Mouse (Mus musculus) limb, embryonic 14.5 days (tissue): Measurements from ENCODE around the gene Edem2. TPM values are rescaled to one million over a fixed set of nuclear protein-coding genes. Genes with fewer than 3 reads are reported as not detected.

ENCODE experiments used
- ATAC-seq: fragments of 200-750 bp; cut with Nextera tagmentation; 2 replicates; pipeline ENCODE4 v1.8.0; 2017; ENCODE audit warnings: low read depth, moderate number of reproducible peaks, moderate TSS enrichment; ENCODE audit not compliant: low FRiP score
- DNase-seq: peaks from one replicate; pipeline ENCODE4 v3.0.0-alpha.2; 2015; ENCODE audit warnings: low spot score
- H3K27ac ChIP-seq: fragments of 300-500 bp; sonication (generic); replicated peaks from 2 replicates; pipeline ENCODE4 v1.5.1; 2014; ENCODE audit warnings: low read depth, mild to moderate bottlenecking, low read length, moderate library complexity, mixed read lengths
- H3K27me3 ChIP-seq: fragments of 300-500 bp; sonication (generic); 2 replicates; pipeline ENCODE4 v1.6.1; 2014; ENCODE audit warnings: low read length, mixed read lengths; ENCODE audit not compliant: control insufficient read depth, insufficient read depth
- H3K36me3 ChIP-seq: fragments of 300-500 bp; sonication (generic); 2 replicates; pipeline ENCODE4 v1.6.1; 2014; ENCODE audit warnings: mild to moderate bottlenecking, low read length, moderate library complexity, mixed read lengths; ENCODE audit not compliant: control insufficient read depth, insufficient read depth
- H3K4me1 ChIP-seq: fragments of 300-500 bp; sonication (generic); 2 replicates; pipeline ENCODE4 v1.6.1; 2014; ENCODE audit warnings: antibody characterized with exemption, low read length, mixed read lengths; ENCODE audit not compliant: control insufficient read depth, insufficient read depth
- H3K4me2 ChIP-seq: fragments of 300-500 bp; sonication (generic); replicated peaks from 2 replicates; pipeline ENCODE4 v1.6.1; 2014; ENCODE audit warnings: low read depth, mild to moderate bottlenecking, low read length, moderate library complexity; ENCODE audit not compliant: severe bottlenecking
- H3K4me3 ChIP-seq: fragments of 300-500 bp; sonication (generic); replicated peaks from 2 replicates; pipeline ENCODE4 v1.5.1; 2014; ENCODE audit warnings: low read length
- H3K9ac ChIP-seq: fragments of 300-500 bp; sonication (generic); 2 replicates; pipeline ENCODE4 v1.6.1; 2014; ENCODE audit warnings: mild to moderate bottlenecking, low read depth, low read length, moderate library complexity; ENCODE audit not compliant: severe bottlenecking
- H3K9me3 ChIP-seq: fragments of 300-500 bp; sonication (generic); 2 replicates; pipeline ENCODE4 v1.6.1; 2016; ENCODE audit warnings: low read length; ENCODE audit not compliant: control insufficient read depth
- POLR2A ChIP-seq: fragments of 200-500 bp; IDR thresholded peaks from 2 replicates; pipeline ENCODE4 v1.8.0; 2012; ENCODE audit warnings: inconsistent platforms, mild to moderate bottlenecking, moderate library complexity, borderline replicate concordance; ENCODE audit not compliant: insufficient read depth, insufficient read length; ENCODE audit errors: extremely low read depth
- WGBS: fragments of 180-500 bp; shearing (Covaris S2); extraction: QIAGEN DNeasy Blood & Tissue Kit; methylation state at CpG from one replicate; pipeline ENCODE4 v1.1.7; 2014; 5-methylcytosine and 5-hydroxymethylcytosine counted together
- polyA plus RNA-seq, 2 experiments: library from polyadenylated mRNA; depleted of rRNA in 1 of 2; stranded (reverse) in 1 of 2; unstranded in 1 of 2; fragments of >200 nt; fragmentation: Nextera tagmentation in 1 of 2; extraction: Ambion mirVana in 1 of 2; gene quantifications; 2 replicates each; pipeline versions ENCODE4 v1.2.1 to v1.2.3; 2012 to 2014

The Edem2 gene
- polyA plus RNA-seq, 2 experiments: 35.0 to 36.1 TPM

- WGBS: 53% methylated on average over 13 of the region's 13 CpGs
- H3K36me3 ChIP-seq: no peaks in the 10 kb centered on the region
- DNase-seq (peak; percentile 84), ATAC-seq (no peak)
- TF ChIP-seq POLR2A: no peak
- no peak overlapping the region for H3K9ac ChIP-seq
- H3K4me1 ChIP-seq: no peaks in the 10 kb centered on the region
- H3K4me2 ChIP-seq: no peak overlapping the region
- no peaks in the 10 kb centered on the region for H3K9me3 ChIP-seq
- H3K27ac ChIP-seq: no peak overlapping the region
- no peak overlapping the region for H3K4me3 ChIP-seq
- H3K27me3 ChIP-seq: no peaks in the 10 kb centered on the region
These were observed 35.6 kb upstream of the Edem2 start for GRCm38 (mm10) chr2:155764679-155765418.

GRCm38 (mm10) chr2:155756855-155757566, 27.7 kb upstream of the Edem2 start:
- Histone ChIP-seq H3K4me1 (no peaks in the 10 kb centered on the region), H3K4me3 (no peak overlapping the region), H3K27ac (no peak overlapping the region), H3K36me3 (no peaks in the 10 kb centered on the region), H3K4me2 (no peak overlapping the region), H3K27me3 (no peaks in the 10 kb centered on the region), H3K9me3 (no peaks in the 10 kb centered on the region), H3K9ac (no peak overlapping the region)
- DNase-seq (no peak), ATAC-seq (no peak)
- TF ChIP-seq POLR2A: no peak
- WGBS: 53% methylated on average over 14 of the region's 14 CpGs

DNA sequence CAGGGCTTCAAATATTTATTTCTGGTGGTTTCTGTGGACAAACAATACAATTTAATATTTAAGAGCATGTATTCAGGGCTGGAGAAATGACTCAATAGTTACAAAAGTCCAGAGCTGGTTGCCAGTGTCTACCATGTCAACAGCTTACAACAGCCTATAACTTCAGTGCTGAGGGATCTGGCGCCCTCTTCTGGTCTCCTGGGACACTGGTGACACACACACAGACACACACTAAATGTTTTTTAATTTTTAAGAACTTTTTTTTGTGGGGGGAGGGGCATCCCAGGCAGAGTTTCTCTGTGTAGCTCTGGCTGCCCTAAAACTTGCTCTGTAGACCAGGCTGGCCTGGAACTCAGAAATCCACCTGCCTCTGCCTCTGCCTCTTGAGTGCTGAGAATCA, 26.5 kb upstream of the Edem2 start:
- Histone ChIP-seq H3K9me3 (no peaks in the 10 kb centered on the region), H3K27me3 (no peaks in the 10 kb centered on the region), H3K27ac (no peak overlapping the region), H3K4me1 (0 out of 2 replicates have a peak, but pooled peaks cover 2% of the 10 kb centered on the region), H3K36me3 (no peaks in the 10 kb centered on the region), H3K4me2 (no peak overlapping the region), H3K9ac (no peak overlapping the region), H3K4me3 (no peak overlapping the region)
- TF ChIP-seq POLR2A: no peak
- DNase-seq: no peak
- WGBS: 4% methylated on average over 1 of the region's 1 CpGs
- ATAC-seq: no peak

DNA sequence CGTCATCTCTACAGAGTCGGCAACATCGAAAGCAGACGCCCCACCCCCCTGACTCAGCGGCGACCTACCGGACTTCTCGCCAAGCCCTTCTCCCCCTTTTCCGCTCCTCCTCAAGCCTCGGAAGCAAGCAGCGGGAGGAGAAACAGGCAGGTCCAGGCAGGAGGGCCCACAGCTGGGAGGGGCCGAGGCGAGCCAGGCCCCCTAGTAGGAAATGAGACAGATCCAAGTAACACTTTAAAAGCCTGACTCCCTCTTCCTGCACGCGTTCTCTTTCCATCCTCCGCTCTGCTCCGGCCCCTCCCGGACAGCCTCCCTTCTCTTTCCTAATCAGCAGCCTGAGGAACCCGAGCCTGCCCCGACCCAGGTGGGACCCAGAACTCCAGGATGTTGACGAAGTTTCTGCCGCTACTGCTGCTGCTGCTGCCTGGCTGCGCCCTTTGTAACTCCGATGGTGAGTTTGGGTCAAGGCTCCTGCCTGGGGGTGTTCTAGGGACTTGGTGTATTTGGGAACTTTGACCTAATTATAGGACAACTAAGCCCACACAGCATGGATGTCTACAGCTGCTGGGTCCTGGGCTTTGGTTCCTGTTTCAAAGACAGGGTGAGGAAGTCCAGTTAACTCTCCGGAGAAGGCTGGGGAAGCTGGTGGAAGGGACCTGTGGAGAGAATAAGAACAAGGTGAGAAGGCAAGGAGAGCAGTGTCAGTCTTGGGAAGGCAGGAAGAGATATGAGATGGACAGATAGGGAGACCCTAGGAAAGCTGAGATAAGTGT, 21.9 kb upstream of the Edem2 start, which contains the start of gene Procr:
Gene Procr, plus strand, starts transcription at position 104 of the 773 bp plus-strand sequence.
- H3K9me3 ChIP-seq: no peaks in the 10 kb centered on the region
- ATAC-seq (peak; percentile 60; the same call in 1 of the 2 replicates), DNase-seq (peak; percentile 65)
- H3K36me3 ChIP-seq: no peaks in the 10 kb centered on the region
- 4% methylated on average over 25 of the region's 25 CpGs for WGBS
- no peak for TF ChIP-seq POLR2A
- H3K4me2 ChIP-seq: peak within 1 kb of the TSS; percentile 61
- peak within 1 kb of the TSS; percentile 44 for H3K9ac ChIP-seq
- H3K27ac ChIP-seq: no peak within 1 kb of the TSS
- 0 out of 2 replicates have a peak, but pooled peaks cover 2% of the 10 kb centered on the region for H3K4me1 ChIP-seq
- no peaks in the 10 kb centered on the region for H3K27me3 ChIP-seq
- H3K4me3 ChIP-seq: peak within 1 kb of the TSS; percentile 37

- 83% methylated on average over 4 of the region's 4 CpGs for WGBS
- Histone ChIP-seq H3K4me1 (0 out of 2 replicates have a peak, but pooled peaks cover 2% of the 10 kb centered on the region), H3K9me3 (no peaks in the 10 kb centered on the region), H3K27me3 (no peaks in the 10 kb centered on the region), H3K4me2 (no peak overlapping the region), H3K4me3 (no peak overlapping the region), H3K27ac (no peak overlapping the region), H3K36me3 (no peaks in the 10 kb centered on the region), H3K9ac (no peak overlapping the region)
- TF ChIP-seq POLR2A: no peak
- no peak for DNase-seq
- no peak for ATAC-seq
These were observed 20.1 kb upstream of the Edem2 start for GRCm38 (mm10) chr2:155749394-155749793.
